Mouse (Mus musculus) lung, postnatal 0 days (tissue): ENCODE data around the gene Gm5751. TPM values are rescaled to one million over a fixed set of nuclear protein-coding genes. Genes with fewer than 3 reads are reported as not detected.

Experiments used
- ATAC-seq: fragments of 200-750 bp; cut with Nextera tagmentation; 2 replicates; pipeline ENCODE4 v1.8.0; 2017; ENCODE audit warnings: moderate library complexity
- DNase-seq: peaks from one replicate; pipeline ENCODE4 v3.0.0-alpha.2; 2016; ENCODE audit warnings: low spot score
- H3K27ac ChIP-seq: fragments of 300-500 bp; sonication (generic); 2 replicates; pipeline ENCODE4 v1.5.1; 2014; ENCODE audit warnings: antibody characterized with exemption, mild to moderate bottlenecking, low read length, mixed read lengths
- H3K27me3 ChIP-seq: fragments of 300-500 bp; sonication (generic); replicated peaks from 2 replicates; pipeline ENCODE4 v1.6.1; 2014; ENCODE audit warnings: low read length, mixed read lengths; ENCODE audit not compliant: insufficient read depth
- H3K36me3 ChIP-seq: fragments of 300-500 bp; sonication (generic); 2 replicates; pipeline ENCODE4 v1.6.1; 2014; ENCODE audit warnings: low read length, mixed read lengths; ENCODE audit not compliant: insufficient read depth
- H3K4me1 ChIP-seq: fragments of 300-500 bp; sonication (generic); 2 replicates; pipeline ENCODE4 v1.6.1; 2014; ENCODE audit warnings: antibody characterized with exemption, low read depth, low read length, mixed read lengths; ENCODE audit not compliant: insufficient read depth
- H3K4me2 ChIP-seq: fragments of 300-500 bp; sonication (generic); replicated peaks from 2 replicates; pipeline ENCODE4 v1.6.1; 2014; ENCODE audit warnings: low read depth, mild to moderate bottlenecking, low read length, moderate library complexity, mixed read lengths
- H3K4me3 ChIP-seq: fragments of 300-500 bp; sonication (generic); 2 replicates; pipeline ENCODE4 v1.5.1; 2014; ENCODE audit warnings: low read depth, low read length
- H3K9ac ChIP-seq: fragments of 300-500 bp; sonication (generic); replicated peaks from 2 replicates; pipeline ENCODE4 v1.6.1; 2014; ENCODE audit warnings: low read depth, mild to moderate bottlenecking
- H3K9me3 ChIP-seq: fragments of 300-500 bp; sonication (generic); 2 replicates; pipeline ENCODE4 v1.6.1; 2016; ENCODE audit warnings: low read length, mixed read lengths
- CTCF ChIP-seq: IDR thresholded peaks from 2 replicates; pipeline ENCODE4 v1.5.1; 2016; ENCODE audit warnings: antibody characterized with exemption, mild to moderate bottlenecking
- EP300 ChIP-seq: IDR thresholded peaks from 2 replicates; pipeline ENCODE4 v1.6.1; 2016; ENCODE audit warnings: antibody characterized with exemption, mild to moderate bottlenecking, control low read depth
- WGBS: fragments of 180-500 bp; shearing (Covaris S2); extraction: QIAGEN DNeasy Blood & Tissue Kit; methylation state at CpG from one replicate; pipeline ENCODE4 v1.1.7; 2014; 5-methylcytosine and 5-hydroxymethylcytosine counted together
- polyA plus RNA-seq: library from polyadenylated mRNA; unstranded; fragments of >200 nt; fragmentation: Nextera tagmentation; extraction: Ambion mirVana; gene quantifications from 2 replicates; pipeline ENCODE4 v1.2.1, GENCODE M21; 2015

Gm5751 gene
- polyA plus RNA-seq, 1 experiment from 2014 or later, result not detected

- DNase-seq (peak; percentile 73), ATAC-seq (peak; percentile 97)
- peak within 1 kb of the TSS; percentile 43 for H3K9ac ChIP-seq
- H3K27me3 ChIP-seq, result no peaks in the 10 kb centered on the region
- TF ChIP-seq CTCF, result no peak
- TF ChIP-seq EP300, result no peak
- H3K27ac ChIP-seq, result peak within 1 kb of the TSS; percentile 78
- peak within 1 kb of the TSS; percentile 65 for H3K4me2 ChIP-seq
- H3K4me3 ChIP-seq, result peak within 1 kb of the TSS; percentile 47
- H3K36me3 ChIP-seq, result no peaks in the 10 kb centered on the region
- 9% methylated on average over 14 of the region's 95 CpGs for WGBS
- no peaks in the 10 kb centered on the region for H3K9me3 ChIP-seq
- H3K4me1 ChIP-seq, result no peaks in the 10 kb centered on the region
These were observed 18.5 kb downstream of the Gm5751 start, which contains the start of gene B630019K06Rik for GRCm38 (mm10) chrX:8892343-8893155. Gene B630019K06Rik, plus strand, starts transcription at chrX:8892382.

GRCm38 (mm10) chrX:8893182-8893651 lies 19.2 kb downstream of the Gm5751 start:
- Histone ChIP-seq H3K4me2 (peak overlapping the region; percentile 65), H3K4me3 (peak overlapping the region; percentile 47), H3K36me3 (no peaks in the 10 kb centered on the region), H3K27me3 (no peaks in the 10 kb centered on the region), H3K9me3 (no peaks in the 10 kb centered on the region), H3K27ac (peak overlapping the region; percentile 78; the same call in 1 of the 2 replicates), H3K4me1 (no peaks in the 10 kb centered on the region), H3K9ac (peak overlapping the region; percentile 43)
- 16% methylated on average over 14 of the region's 42 CpGs for WGBS
- peak; percentile 5 for DNase-seq
- peak; percentile 53 for ATAC-seq
- no peak for TF ChIP-seq EP300
- no peak for TF ChIP-seq CTCF

GRCm38 (mm10) chrX:8900823-8901222 lies 26.8 kb downstream of the Gm5751 start:
- Histone ChIP-seq H3K27me3 (no peaks in the 10 kb centered on the region), H3K9me3 (no peaks in the 10 kb centered on the region), H3K27ac (no peak overlapping the region), H3K4me1 (no peaks in the 10 kb centered on the region), H3K36me3 (no peaks in the 10 kb centered on the region), H3K4me2 (no peak overlapping the region), H3K4me3 (no peak overlapping the region), H3K9ac (no peak overlapping the region)
- no peak for DNase-seq
- ATAC-seq, result no peak
- 63% methylated on average over 4 of the region's 4 CpGs for WGBS
- no peak for TF ChIP-seq EP300
- no peak for TF ChIP-seq CTCF

DNA sequence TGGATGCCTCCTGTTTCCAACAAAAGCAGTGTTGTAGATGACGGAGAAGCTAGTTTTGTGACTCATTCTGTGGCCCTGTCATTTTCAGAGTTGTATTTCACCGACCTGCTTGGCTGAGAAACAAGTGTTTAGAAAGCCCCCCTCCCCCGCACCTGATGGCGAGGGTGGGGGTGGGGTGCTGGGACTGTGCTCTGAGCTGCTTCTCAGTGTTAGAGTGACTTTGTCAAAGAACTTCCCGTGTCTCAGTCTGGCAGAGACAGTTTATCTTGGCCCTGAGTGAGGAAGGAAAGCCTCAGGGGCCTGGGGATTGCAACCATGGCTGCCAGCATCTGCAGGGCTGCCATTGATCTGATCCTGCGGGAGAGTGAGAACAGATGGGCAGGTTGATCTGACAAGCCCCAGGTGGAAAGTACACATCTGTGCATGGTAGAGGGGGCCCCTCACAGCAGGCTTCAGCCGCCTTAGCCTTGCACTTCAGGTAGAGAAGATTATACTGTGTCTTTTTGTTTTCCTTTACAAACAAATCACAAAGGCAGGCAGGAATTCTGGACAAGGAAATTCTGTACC lies 27.9 kb downstream of the Gm5751 start:
- DNase-seq (no peak), ATAC-seq (no peak)
- no peak overlapping the region for H3K27ac ChIP-seq
- H3K9ac ChIP-seq, result no peak overlapping the region
- H3K9me3 ChIP-seq, result no peaks in the 10 kb centered on the region
- no peak for TF ChIP-seq CTCF
- TF ChIP-seq EP300, result no peak
- 28% methylated on average over 7 of the region's 7 CpGs for WGBS
- no peak overlapping the region for H3K4me3 ChIP-seq
- H3K4me2 ChIP-seq, result no peak overlapping the region
- no peaks in the 10 kb centered on the region for H3K36me3 ChIP-seq
- H3K4me1 ChIP-seq, result no peaks in the 10 kb centered on the region
- H3K27me3 ChIP-seq, result no peaks in the 10 kb centered on the region

DNA sequence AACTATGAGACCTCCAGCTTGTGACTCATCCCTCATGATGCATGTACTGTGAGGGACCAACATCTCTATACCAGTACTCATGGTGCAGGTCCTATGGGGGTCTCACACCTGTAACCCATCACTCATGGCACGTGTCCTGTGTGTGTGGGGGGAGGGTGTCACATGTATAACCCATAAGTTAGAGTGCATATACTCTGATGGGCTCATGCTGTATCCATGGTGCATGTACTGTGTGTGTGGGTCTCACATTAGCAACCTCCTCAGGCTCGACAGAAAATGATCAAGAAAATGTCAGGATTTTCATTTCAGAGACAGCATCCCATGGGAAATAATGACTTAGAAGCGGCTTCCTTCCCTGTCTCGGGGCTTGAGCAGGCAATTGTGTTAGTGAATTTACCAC lies 47.0 kb downstream of the Gm5751 start:
- 68% methylated on average over 4 of the region's 4 CpGs for WGBS
- Histone ChIP-seq H3K4me2 (no peak overlapping the region), H3K4me1 (no peaks in the 10 kb centered on the region), H3K9ac (no peak overlapping the region), H3K27me3 (no peaks in the 10 kb centered on the region), H3K9me3 (no peaks in the 10 kb centered on the region), H3K4me3 (no peak overlapping the region), H3K36me3 (no peaks in the 10 kb centered on the region), H3K27ac (no peak overlapping the region)
- TF ChIP-seq EP300 (no peak), CTCF (no peak)
- no peak for ATAC-seq
- DNase-seq, result no peak

DNA sequence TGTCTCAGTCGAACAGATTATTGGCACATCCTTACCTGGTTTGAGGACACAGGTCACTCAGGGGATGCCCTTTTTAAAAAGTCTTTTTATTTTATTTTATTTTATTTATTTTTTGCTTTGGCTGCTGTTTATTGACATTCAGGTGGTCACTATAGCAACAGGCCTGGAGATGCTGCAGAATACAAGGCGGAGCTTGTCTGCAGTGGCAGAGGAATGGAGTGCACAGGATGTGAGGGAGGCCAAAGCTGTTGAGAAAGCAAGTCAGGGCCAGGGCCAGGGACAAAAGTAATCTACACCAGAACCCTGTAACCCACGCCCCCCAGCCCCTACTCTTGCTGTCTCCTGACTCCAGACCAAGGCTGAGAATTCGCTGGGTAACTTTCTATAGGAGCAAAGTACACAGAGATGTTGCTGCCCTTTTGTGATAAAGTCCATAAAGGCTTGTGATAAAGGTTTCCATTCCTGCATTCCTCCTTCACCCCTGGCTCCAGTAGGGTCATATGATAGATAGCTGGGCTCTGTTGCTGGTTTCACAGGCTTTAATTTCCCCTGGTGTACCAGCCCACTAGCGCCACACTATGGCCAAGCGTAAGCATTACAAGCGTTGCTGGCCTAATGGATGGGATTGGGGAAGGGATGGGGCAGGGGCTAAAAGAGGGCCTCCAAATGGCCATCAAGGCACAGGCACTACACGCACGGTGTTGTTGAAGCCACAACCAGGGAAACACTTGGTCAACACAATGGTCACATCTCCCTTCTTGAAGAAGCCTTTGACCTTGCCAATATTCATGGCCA lies 48.0 kb downstream of the Gm5751 start:
- 47% methylated on average over 9 of the region's 9 CpGs for WGBS
- no peaks in the 10 kb centered on the region for H3K9me3 ChIP-seq
- no peaks in the 10 kb centered on the region for H3K4me1 ChIP-seq
- no peak overlapping the region for H3K9ac ChIP-seq
- no peaks in the 10 kb centered on the region for H3K36me3 ChIP-seq
- H3K27me3 ChIP-seq, result no peaks in the 10 kb centered on the region
- no peak for DNase-seq
- no peak overlapping the region for H3K4me3 ChIP-seq
- no peak for TF ChIP-seq EP300
- TF ChIP-seq CTCF, result peak; percentile 65
- no peak for ATAC-seq
- H3K27ac ChIP-seq, result no peak overlapping the region
- no peak overlapping the region for H3K4me2 ChIP-seq
